Mouse (Mus musculus): ENCODE measurements around the gene Smc1a. TPM values are rescaled to one million over a fixed set of nuclear protein-coding genes. Genes with fewer than 3 reads are reported as not detected.

Smc1a gene
- total RNA-seq, 2 experiments from 2014 or later, result 48.1 to 53.8 TPM

Other genes starting within 250 kb of the Smc1a start
- 100 to 1,000 TPM; 236 to 293 TPM for gene Huwe1, start 215.6 kb upstream of the Smc1a start, total RNA-seq (2021)
- 10 to 100 TPM; 50.6 to 52.6 TPM for gene Hsd17b10, start 14.6 kb upstream of the Smc1a start, total RNA-seq (2021)
- under 1 TPM; 0.40 to 0.42 TPM for gene Ribc1, start 133 bp upstream of the Smc1a start, total RNA-seq (2021)
- 100 to 1,000 TPM; 157 to 181 TPM for gene Iqsec2, start 127.8 kb downstream of the Smc1a start, total RNA-seq (2021)
- 10 to 100 TPM; 49.7 to 60.1 TPM for gene Kdm5c, start 216.6 kb downstream of the Smc1a start, total RNA-seq (2021)